Mouse (Mus musculus) WW6 (cell line): ENCODE data around the gene Tmem151b.

Experiments used
- DNase-seq: peaks from one replicate; pipeline ENCODE4 v3.0.0-alpha.2; 2013; ENCODE audit warnings: low read depth, low spot score

The Tmem151b gene

GRCm38 (mm10) chr17:45564531-45565084, 15.1 kb upstream of the Tmem151b start:
- DNase-seq, result no peak

- peak; percentile 79 for DNase-seq
Measured at GRCm38 (mm10) chr17:45563655-45564530, 14.4 kb upstream of the Tmem151b start, which contains the start of gene Slc35b2. TSS of gene Slc35b2 (plus strand) at chr17:45563874.

- no peak for DNase-seq
Measured at GRCm38 (mm10) chr17:45563216-45563615, 13.7 kb upstream of the Tmem151b start.

GRCm38 (mm10) chr17:45559732-45560525, 10.5 kb upstream of the Tmem151b start:
- no peak for DNase-seq

DNA sequence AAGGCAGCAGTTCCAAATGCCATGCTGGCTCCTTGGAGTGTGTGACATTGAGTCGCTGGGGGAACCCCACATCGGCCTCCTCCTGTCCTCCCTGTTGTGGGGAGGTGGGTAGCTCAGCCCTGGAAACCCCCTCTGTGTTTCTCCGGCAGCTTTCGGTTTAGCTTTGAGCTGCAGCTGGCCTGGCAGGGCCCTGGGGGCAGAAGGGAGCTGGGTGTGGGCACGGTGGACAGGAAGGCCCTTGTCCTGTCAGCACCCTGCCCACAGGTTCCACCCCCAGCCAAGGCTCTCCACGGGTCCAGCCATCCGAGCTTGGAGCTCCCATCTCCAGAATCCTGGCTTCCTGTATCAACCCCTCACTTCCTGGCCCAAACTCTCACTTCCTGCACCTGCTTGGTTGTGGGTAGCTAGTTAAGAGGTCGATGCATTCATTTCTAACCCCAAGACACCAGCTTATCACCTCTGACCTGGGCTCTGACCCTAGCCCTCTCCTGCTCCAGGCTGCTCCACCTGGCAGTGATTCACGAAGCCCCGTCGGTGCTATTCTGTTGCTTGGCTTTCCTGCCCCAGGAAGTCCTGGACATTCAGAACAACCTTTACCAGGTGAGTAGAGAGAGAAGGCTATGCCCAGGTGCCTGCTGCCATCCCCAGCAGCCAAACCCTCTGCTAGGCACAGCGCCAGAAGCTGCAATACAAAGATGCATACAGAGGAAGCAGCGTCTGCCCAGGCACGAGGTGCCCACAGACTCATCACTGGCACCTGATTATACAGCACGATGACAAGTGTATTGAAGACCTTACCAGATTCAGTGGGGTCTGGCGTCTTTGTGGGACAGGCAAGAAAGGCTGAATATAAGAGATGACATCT, 8.8 kb upstream of the Tmem151b start:
- DNase-seq, result no peak

DNA sequence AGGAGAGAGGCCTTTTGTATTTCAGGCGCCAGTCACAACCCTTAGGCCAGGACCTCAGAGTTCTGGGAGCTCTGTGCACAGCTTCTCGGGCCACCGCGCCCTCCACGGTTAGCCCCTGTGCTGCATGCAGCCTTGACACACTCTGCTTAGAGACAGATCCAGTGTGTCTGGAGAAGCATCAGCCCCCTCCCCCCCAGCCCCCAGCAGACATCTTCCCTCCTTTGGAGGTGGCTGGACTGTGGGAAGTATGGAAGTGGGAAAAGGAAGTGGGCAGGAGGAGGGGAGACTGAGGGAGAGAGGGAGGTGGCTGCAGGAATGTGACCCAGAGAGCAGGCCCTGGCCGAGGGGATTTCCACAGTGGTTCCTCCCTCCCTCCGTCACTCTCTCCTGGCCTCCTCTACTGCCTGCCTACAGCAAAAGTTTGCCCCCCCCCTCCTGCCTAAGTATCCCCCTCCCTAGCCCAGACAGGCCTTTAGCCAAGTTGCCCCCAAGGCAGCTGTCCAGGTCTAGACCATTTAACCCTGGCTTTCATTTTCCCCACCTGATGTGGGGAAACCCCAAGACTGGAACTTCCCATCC, 7.9 kb upstream of the Tmem151b start:
- DNase-seq, result no peak

DNA sequence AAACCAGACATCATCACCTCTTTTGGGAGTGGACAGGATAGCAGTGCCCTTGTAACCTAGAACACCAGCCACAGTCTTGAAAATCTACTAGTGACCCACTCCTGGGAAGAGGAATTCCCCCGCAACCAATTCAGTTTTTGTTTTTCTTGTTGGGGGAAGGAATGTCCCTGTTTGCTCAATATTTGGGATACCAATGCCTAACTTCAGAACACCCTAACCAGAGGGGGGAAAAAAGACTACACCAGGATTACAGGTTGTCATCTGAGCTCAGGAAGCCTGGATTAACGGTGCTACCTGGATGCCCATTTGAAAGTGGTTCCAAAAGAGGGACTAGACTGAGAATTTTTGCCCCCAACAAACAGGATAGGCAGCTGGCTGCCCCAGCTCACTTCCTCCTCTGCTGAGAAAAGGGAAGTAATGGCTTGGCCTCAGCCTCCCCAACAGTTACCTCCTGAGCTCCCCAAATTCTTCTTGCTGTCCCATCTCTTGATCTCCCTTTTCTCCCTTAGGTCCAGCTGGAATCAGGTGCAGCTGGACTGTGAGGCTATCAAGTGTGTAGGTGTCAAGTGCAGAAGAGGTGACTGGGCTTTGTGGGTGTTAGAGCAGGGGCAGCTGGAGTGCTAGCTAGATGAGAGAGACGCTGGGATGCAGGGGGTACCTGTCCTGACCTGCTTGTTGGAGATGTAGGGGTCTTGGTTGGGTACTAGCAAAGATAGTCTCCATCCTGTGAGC, 7.2 kb upstream of the Tmem151b start:
- no peak for DNase-seq

DNA sequence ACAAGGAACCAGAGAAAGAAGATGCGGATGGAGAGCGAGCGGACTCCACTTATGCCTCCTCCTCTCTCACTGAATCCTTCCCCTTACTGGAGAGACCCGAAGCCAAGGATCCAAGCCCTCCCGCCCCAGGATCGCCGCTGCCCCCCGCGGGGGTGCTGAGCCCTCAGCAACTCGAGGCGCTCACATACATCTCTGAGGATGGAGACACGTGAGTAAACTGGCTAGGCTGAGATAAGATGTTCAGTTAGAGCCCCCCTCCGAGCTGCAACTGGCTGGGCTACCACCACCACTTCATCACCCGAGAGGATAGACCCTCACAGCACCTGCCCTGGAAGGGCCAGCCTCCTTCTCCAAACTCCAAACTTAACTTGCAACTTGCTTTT, 6.6 kb upstream of the Tmem151b start:
- DNase-seq, result no peak

DNA sequence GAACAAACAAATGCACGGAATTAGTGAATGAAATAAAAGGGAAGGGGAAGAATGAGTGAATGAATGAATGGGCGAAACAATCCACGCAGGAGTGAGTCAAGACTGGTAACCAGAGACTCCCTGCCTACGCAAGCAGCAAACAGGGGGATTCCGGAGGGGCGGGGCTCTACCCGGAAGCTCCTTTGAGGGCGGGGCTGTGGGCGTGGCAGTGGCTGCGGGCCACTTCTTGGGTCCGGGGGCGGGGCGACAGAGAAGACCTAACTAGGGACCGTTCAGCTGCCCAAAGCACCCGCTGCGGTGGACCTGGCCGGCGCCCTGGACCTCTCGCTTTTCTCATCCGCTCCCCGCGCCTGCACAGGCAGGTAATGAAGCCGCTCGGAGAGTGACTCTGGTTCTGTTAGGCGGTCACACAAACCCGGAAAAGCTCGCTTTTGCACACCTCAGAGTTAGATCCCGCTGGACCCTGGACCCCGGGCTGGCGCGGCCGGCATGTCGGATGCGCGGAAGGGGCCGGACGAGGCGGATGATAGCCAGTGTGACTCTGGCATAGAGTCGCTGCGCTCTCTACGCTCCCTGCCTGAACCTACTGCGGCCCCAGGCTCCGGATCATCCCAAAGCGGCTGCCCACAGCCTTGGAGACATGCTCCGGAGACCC, 6.1 kb upstream of the Tmem151b start, which contains the start of gene Nfkbie:
Nfkbie (plus strand) TSS at position 252 of the 655 bp plus-strand sequence.
- no peak for DNase-seq

GRCm38 (mm10) chr17:45554420-45554819, 4.9 kb upstream of the Tmem151b start:
- no peak for DNase-seq

DNA sequence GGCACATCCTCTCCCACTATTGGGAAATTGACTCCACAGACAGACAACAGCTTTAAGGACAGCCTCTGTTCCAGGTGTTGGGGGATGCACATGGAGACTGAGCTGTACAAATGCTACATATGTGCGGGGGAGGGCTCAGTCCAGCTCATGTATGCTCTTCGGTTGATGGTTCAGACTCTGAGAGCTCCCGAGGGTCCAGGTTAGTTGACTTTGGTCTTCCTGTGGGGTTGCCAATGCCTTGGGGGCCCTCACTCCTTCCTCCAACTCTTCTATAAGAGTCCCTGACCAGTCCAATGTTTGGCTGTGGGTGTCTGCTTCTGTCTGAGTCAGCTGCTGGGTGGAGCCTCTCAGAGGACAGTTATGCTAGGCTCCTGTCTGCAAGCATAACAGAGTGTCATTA, 3.6 kb upstream of the Tmem151b start:
- DNase-seq, result no peak

- DNase-seq, result no peak
Measured at GRCm38 (mm10) chr17:45551816-45552451, 2.5 kb upstream of the Tmem151b start.

- no peak for DNase-seq
Measured at GRCm38 (mm10) chr17:45551249-45551796, 1.8 kb upstream of the Tmem151b start.

DNA sequence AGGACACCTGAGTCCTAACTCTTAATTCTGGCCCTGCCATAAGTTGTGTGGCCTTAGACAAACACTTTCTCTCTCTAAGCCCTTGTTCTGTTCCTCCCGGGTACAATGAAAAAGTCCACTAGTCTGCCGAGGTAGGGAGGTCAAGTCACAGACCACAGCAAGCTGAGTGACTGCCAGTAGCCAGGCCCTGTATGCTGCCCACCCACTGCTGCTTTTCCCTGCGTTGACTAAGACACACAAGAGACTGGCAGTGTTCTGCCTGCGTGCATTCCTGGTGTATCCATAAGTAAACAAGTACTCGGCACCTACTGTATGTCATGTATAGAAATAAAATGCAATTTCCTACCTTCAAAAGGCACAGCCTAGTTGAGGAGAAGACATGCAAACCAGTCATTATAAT, 776 bp upstream of the Tmem151b start:
- no peak for DNase-seq

GRCm38 (mm10) chr17:45548541-45549512, 650 bp downstream of the Tmem151b start:
- no peak for DNase-seq

GRCm38 (mm10) chr17:45547461-45548190, 1.9 kb downstream of the Tmem151b start:
- no peak for DNase-seq

- no peak for DNase-seq
Measured at GRCm38 (mm10) chr17:45546941-45547340, 2.5 kb downstream of the Tmem151b start.
